Mouse (Mus musculus) urinary bladder, postnatal 25 days (tissue): ENCODE measurements around the gene Smim23.

Source experiments
- DNase-seq: peaks from one replicate; pipeline ENCODE4 v3.0.0; 2022; ENCODE audit warnings: low spot score

The Smim23 gene

GRCm38 (mm10) chr11:32824505-32824904 is at the start of gene Smim23:
TSS of gene Smim23 (minus strand) at chr11:32824605.
- DNase-seq = no peak

GRCm38 (mm10) chr11:32868619-32869383 is 44.4 kb upstream of the Smim23 start:
- no peak for DNase-seq

GRCm38 (mm10) chr11:32864615-32865014 is 40.2 kb upstream of the Smim23 start:
- DNase-seq = no peak

- DNase-seq = no peak
Observed at GRCm38 (mm10) chr11:32857418-32857879, 33.0 kb upstream of the Smim23 start.

GRCm38 (mm10) chr11:32846682-32847222 is 22.3 kb upstream of the Smim23 start:
- DNase-seq = no peak

- DNase-seq = no peak
Observed at GRCm38 (mm10) chr11:32841169-32841568, 16.8 kb upstream of the Smim23 start.

GRCm38 (mm10) chr11:32840256-32840655 is 15.9 kb upstream of the Smim23 start:
- DNase-seq = no peak

- DNase-seq = no peak
Observed at GRCm38 (mm10) chr11:32835022-32835421, 10.6 kb upstream of the Smim23 start.

GRCm38 (mm10) chr11:32834367-32834918 is 10.0 kb upstream of the Smim23 start:
- no peak for DNase-seq

- no peak for DNase-seq
Observed at GRCm38 (mm10) chr11:32817566-32817965, 6.8 kb downstream of the Smim23 start.

GRCm38 (mm10) chr11:32814286-32814685 is 10.1 kb downstream of the Smim23 start:
- no peak for DNase-seq

- no peak for DNase-seq
Observed at GRCm38 (mm10) chr11:32809091-32809490, 15.3 kb downstream of the Smim23 start.

- DNase-seq = peak; percentile 22
Observed at GRCm38 (mm10) chr11:32805958-32806357, 18.4 kb downstream of the Smim23 start.

- DNase-seq = no peak
Observed at GRCm38 (mm10) chr11:32803658-32804057, 20.7 kb downstream of the Smim23 start.

GRCm38 (mm10) chr11:32801715-32802114 is 22.7 kb downstream of the Smim23 start:
- DNase-seq = no peak

- no peak for DNase-seq
Observed at GRCm38 (mm10) chr11:32800929-32801375, 23.5 kb downstream of the Smim23 start.

- no peak for DNase-seq
Observed at GRCm38 (mm10) chr11:32798445-32798844, 26.0 kb downstream of the Smim23 start.

GRCm38 (mm10) chr11:32794759-32795445 is 29.5 kb downstream of the Smim23 start:
- DNase-seq = no peak

GRCm38 (mm10) chr11:32786201-32786600 is 38.2 kb downstream of the Smim23 start:
- no peak for DNase-seq

GRCm38 (mm10) chr11:32785591-32786147 is 38.7 kb downstream of the Smim23 start:
- no peak for DNase-seq

- DNase-seq = no peak
Observed at GRCm38 (mm10) chr11:32782724-32783123, 41.7 kb downstream of the Smim23 start.
